Mouse (Mus musculus): Measurements from ENCODE around the gene Grm8. TPM values are rescaled to one million over a fixed set of nuclear protein-coding genes. Genes with fewer than 3 reads are reported as not detected.

Grm8 gene
- polyA plus RNA-seq, 1 experiment from 2014 or later, result 16.1 TPM

DNA sequence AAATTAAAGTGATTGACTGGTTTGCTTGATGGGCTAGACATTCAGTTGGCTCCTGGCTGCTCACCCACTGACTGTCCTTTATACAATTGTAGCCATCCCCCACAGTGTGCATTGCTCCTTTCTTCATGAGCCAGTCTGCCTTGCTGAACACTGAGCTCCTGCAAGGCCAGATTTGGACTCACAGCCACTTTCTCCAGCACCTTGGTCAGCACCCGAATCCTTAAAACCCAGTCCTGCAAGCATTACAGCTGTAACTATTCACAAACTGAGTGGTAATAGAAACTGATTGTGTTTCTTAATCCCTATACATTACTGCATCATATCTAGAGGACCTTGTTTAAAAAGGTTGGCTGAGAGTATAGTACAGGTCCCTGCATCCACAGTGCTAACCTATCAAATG lies 221.7 kb downstream of the Grm8 start:
- no peak overlapping the region for H3K4me3 ChIP-seq (ENCODE audit: low read length)
- no peak overlapping the region for H3K27ac ChIP-seq (ENCODE audit: low read depth, low read length)
- peaks cover 4% of the 10 kb centered on the region for H3K9me3 ChIP-seq (ENCODE audit: control insufficient read depth, low read length)
- no peaks in the 10 kb centered on the region for H3K36me3 ChIP-seq (ENCODE audit: control insufficient read depth, insufficient read depth, low read length)
- no peaks in the 10 kb centered on the region for H3K27me3 ChIP-seq (replicated peaks; ENCODE audit: control insufficient read depth, insufficient read depth, low read length)
- WGBS, result 85% methylated on average over 1 of the region's 1 CpGs
- ATAC-seq, result no peak
- H3K9ac ChIP-seq (ENCODE audit: low read depth, low read length), result no peak overlapping the region
- no peak overlapping the region for H3K4me2 ChIP-seq (ENCODE audit: low read length)
- no peaks in the 10 kb centered on the region for H3K4me1 ChIP-seq (ENCODE audit: control insufficient read depth, insufficient read depth, low read depth, low read length)

DNA sequence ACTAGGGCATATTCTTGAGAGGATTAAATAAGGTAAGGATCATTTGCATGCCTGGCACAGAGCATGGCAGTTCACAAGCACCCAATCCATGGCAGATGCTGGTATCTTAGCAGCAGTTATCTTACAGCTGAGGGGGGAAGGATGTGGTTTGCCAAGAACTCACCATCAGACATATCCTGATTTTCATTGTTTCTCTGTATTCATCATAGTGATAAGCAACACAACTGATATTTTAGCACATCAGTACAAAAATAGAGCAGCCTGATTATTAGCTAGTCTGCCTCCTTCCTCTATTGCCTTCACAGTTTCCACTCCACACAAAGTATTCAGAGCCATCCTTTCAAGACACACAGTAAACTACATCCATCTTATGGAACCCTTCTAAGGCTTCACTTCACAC lies 230.6 kb downstream of the Grm8 start:
- H3K9me3 ChIP-seq (ENCODE audit: control insufficient read depth, low read length), result no peaks in the 10 kb centered on the region
- H3K27me3 ChIP-seq (replicated peaks; ENCODE audit: control insufficient read depth, insufficient read depth, low read length), result no peaks in the 10 kb centered on the region
- no peak overlapping the region for H3K9ac ChIP-seq (ENCODE audit: low read depth, low read length)
- no peaks in the 10 kb centered on the region for H3K4me1 ChIP-seq (ENCODE audit: control insufficient read depth, insufficient read depth, low read depth, low read length)
- ATAC-seq, result no peak
- H3K27ac ChIP-seq (ENCODE audit: low read depth, low read length), result no peak overlapping the region
- H3K4me3 ChIP-seq (ENCODE audit: low read length), result no peak overlapping the region
- H3K4me2 ChIP-seq (ENCODE audit: low read length), result no peak overlapping the region
- no peaks in the 10 kb centered on the region for H3K36me3 ChIP-seq (ENCODE audit: control insufficient read depth, insufficient read depth, low read length)

DNA sequence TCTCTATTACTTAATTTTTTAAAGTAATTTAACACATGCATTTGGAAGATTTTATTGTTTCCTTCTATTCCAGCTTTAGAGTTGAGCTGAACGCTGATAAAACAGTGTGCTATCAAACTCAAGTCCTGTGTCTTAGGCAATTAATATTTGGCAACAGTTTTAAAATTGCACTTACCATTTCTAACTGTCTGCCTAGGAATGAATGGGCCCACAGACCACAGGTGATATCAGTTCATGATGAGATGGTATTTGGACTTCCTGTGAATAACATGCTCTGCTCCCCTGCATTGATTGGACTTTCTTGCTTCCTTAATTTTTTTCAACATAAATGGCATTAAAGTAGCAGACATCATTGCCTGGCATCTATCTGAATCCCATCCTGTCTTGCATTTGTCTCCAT lies 232.8 kb downstream of the Grm8 start:
- Histone ChIP-seq H3K27ac (ENCODE audit: low read depth, low read length) (no peak overlapping the region), H3K9me3 (ENCODE audit: control insufficient read depth, low read length) (no peaks in the 10 kb centered on the region), H3K4me1 (ENCODE audit: control insufficient read depth, insufficient read depth, low read depth, low read length) (no peaks in the 10 kb centered on the region), H3K4me3 (ENCODE audit: low read length) (no peak overlapping the region), H3K9ac (ENCODE audit: low read depth, low read length) (no peak overlapping the region), H3K36me3 (ENCODE audit: control insufficient read depth, insufficient read depth, low read length) (no peaks in the 10 kb centered on the region), H3K27me3 (replicated peaks; ENCODE audit: control insufficient read depth, insufficient read depth, low read length) (no peaks in the 10 kb centered on the region), H3K4me2 (ENCODE audit: low read length) (no peak overlapping the region)
- ATAC-seq, result no peak
- WGBS, result 100% methylated on average over 1 of the region's 1 CpGs

DNA sequence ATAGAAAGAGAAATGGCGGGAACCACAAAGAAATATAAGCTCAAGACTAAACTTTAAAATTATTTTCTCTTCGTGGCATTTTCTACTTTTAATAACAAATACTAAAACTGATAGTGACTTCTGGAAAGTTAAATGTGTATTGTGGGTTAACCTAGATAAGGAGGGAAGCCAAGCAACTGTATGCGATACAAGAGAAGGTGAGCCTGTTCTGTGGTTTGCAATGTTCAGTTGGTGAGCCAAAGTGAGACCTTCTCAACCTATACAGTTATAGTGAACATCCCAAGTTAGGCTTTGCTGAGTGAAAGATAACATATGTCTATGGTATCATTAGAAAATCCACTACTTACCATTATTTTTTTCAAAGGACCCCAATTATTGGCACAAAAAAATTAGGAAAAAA lies 233.6 kb downstream of the Grm8 start:
- Histone ChIP-seq H3K27me3 (replicated peaks; ENCODE audit: control insufficient read depth, insufficient read depth, low read length) (no peaks in the 10 kb centered on the region), H3K4me3 (ENCODE audit: low read length) (no peak overlapping the region), H3K9ac (ENCODE audit: low read depth, low read length) (no peak overlapping the region), H3K27ac (ENCODE audit: low read depth, low read length) (no peak overlapping the region), H3K4me2 (ENCODE audit: low read length) (no peak overlapping the region), H3K4me1 (ENCODE audit: control insufficient read depth, insufficient read depth, low read depth, low read length) (no peaks in the 10 kb centered on the region), H3K36me3 (ENCODE audit: control insufficient read depth, insufficient read depth, low read length) (no peaks in the 10 kb centered on the region), H3K9me3 (ENCODE audit: control insufficient read depth, low read length) (no peaks in the 10 kb centered on the region)
- no peak for ATAC-seq
- 92% methylated on average over 3 of the region's 3 CpGs for WGBS

DNA sequence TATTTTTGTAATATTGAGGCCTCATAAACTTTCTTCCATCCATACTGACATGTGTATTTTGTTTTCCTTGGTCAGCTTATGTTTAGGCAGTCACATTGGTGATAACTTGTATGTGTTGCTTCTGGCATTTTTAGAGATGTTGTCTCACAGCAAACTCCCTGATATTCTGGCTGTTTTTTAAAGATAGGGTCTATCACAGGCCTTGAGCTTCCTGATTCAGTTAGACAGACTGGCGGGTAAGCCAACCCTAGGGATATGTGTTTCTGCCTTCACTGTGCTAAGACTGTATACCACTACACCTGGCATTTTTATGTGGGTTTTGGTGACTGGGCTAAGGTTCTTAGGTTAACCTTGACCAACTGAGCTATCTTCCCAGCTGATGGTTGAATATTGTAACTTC lies 239.8 kb downstream of the Grm8 start:
- ATAC-seq, result no peak
- Histone ChIP-seq H3K9me3 (ENCODE audit: control insufficient read depth, low read length) (no peaks in the 10 kb centered on the region), H3K4me1 (ENCODE audit: control insufficient read depth, insufficient read depth, low read depth, low read length) (no peaks in the 10 kb centered on the region), H3K4me3 (ENCODE audit: low read length) (no peak overlapping the region), H3K27ac (ENCODE audit: low read depth, low read length) (no peak overlapping the region), H3K9ac (ENCODE audit: low read depth, low read length) (no peak overlapping the region), H3K36me3 (ENCODE audit: control insufficient read depth, insufficient read depth, low read length) (no peaks in the 10 kb centered on the region), H3K27me3 (replicated peaks; ENCODE audit: control insufficient read depth, insufficient read depth, low read length) (no peaks in the 10 kb centered on the region), H3K4me2 (ENCODE audit: low read length) (no peak overlapping the region)
- 94% methylated on average over 1 of the region's 1 CpGs for WGBS

DNA sequence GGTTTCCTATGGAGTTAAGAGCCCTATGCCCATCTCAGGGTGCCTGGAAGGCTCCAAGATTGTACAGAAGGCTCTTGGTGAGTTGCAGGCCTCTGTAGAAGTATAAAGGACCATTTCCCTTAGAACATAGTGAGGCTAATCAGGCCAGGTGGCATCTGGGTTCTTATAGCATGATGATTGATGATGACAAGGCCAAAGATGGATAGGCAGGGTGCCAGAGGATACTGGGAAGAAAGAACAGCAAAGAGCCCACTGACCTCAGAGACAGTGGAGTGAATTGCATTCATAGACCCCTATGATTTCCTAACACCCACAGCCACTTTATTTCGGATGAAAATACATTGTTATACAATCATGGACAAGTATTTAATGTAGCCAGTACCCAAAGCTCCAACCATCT lies 242.1 kb downstream of the Grm8 start:
- 80% methylated on average over 1 of the region's 1 CpGs for WGBS
- Histone ChIP-seq H3K36me3 (ENCODE audit: control insufficient read depth, insufficient read depth, low read length) (no peaks in the 10 kb centered on the region), H3K27ac (ENCODE audit: low read depth, low read length) (no peak overlapping the region), H3K9ac (ENCODE audit: low read depth, low read length) (no peak overlapping the region), H3K9me3 (ENCODE audit: control insufficient read depth, low read length) (no peaks in the 10 kb centered on the region), H3K27me3 (replicated peaks; ENCODE audit: control insufficient read depth, insufficient read depth, low read length) (no peaks in the 10 kb centered on the region), H3K4me2 (ENCODE audit: low read length) (no peak overlapping the region), H3K4me1 (ENCODE audit: control insufficient read depth, insufficient read depth, low read depth, low read length) (no peaks in the 10 kb centered on the region), H3K4me3 (ENCODE audit: low read length) (no peak overlapping the region)
- no peak for ATAC-seq

DNA sequence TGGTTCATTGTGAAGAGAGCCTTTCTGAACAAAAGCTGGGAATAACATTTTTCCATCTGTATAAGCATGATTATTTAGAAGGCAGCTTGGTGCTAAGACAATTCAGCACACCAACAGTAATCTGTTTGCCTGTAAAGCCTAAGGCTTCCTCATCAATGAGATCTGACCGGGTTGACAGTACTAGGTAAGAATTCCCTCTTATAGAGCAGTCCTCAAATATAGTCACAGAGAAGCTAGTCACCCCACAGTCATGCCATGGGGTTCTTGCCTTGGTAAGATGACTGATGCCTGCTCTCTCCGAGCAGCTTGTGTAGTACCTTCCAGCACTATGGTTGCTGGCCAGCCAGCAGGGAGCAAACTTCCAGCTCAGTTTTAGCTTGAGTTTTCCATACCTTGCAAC lies 246.6 kb downstream of the Grm8 start:
- Histone ChIP-seq H3K27ac (ENCODE audit: low read depth, low read length) (no peak overlapping the region), H3K36me3 (ENCODE audit: control insufficient read depth, insufficient read depth, low read length) (no peaks in the 10 kb centered on the region), H3K4me1 (ENCODE audit: control insufficient read depth, insufficient read depth, low read depth, low read length) (no peaks in the 10 kb centered on the region), H3K27me3 (replicated peaks; ENCODE audit: control insufficient read depth, insufficient read depth, low read length) (no peaks in the 10 kb centered on the region), H3K9me3 (ENCODE audit: control insufficient read depth, low read length) (no peaks in the 10 kb centered on the region), H3K9ac (ENCODE audit: low read depth, low read length) (no peak overlapping the region), H3K4me3 (ENCODE audit: low read length) (no peak overlapping the region), H3K4me2 (ENCODE audit: low read length) (no peak overlapping the region)
- 87% methylated on average over 2 of the region's 2 CpGs for WGBS
- ATAC-seq, result no peak

DNA sequence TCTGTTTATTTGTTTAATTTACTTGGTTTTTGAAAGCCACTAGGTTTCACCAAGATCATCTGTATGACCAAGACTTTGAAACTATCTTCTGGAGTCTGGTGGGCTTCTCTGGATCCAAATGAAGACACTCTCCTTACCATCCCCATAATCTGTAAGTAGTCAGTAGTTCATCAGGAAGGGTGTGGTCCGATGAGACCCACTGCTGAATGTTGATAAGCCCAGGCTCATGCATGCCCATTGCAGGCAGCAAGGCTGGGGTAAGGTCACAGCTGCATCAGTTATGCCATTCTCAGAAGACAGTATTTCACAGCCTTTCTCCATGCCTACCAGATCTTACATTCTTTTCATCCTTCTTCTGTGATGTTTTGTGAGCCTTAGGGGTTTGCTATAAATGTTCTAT lies 247.1 kb downstream of the Grm8 start:
- 97% methylated on average over 1 of the region's 1 CpGs for whole genome bisulfite sequencing

DNA sequence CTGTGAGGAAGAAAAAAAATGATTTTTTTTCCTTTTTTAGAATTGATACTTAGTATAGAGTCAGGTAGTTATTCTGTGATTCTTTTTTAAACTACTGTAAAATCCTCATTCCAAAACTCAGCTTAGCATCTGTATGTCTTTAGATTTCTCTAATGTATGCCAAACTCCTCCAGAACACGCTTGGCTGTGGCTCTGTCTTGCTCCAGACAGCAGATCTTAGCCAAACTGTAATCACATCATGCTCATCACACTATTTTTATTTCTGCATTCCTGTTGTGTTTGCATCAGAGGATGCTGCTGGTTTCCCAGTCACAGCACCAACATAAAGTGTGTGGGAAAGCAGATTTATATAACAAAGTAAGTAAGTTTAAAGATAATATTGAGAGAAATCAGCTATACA lies 249.2 kb downstream of the Grm8 start:
- WGBS, result 73% methylated on average over 1 of the region's 1 CpGs
- Histone ChIP-seq H3K9me3 (ENCODE audit: control insufficient read depth, low read length) (no peaks in the 10 kb centered on the region), H3K27me3 (replicated peaks; ENCODE audit: control insufficient read depth, insufficient read depth, low read length) (no peaks in the 10 kb centered on the region), H3K36me3 (ENCODE audit: control insufficient read depth, insufficient read depth, low read length) (no peaks in the 10 kb centered on the region), H3K4me2 (ENCODE audit: low read length) (no peak overlapping the region), H3K4me3 (ENCODE audit: low read length) (no peak overlapping the region), H3K9ac (ENCODE audit: low read depth, low read length) (no peak overlapping the region), H3K27ac (ENCODE audit: low read depth, low read length) (no peak overlapping the region), H3K4me1 (ENCODE audit: control insufficient read depth, insufficient read depth, low read depth, low read length) (no peaks in the 10 kb centered on the region)
- no peak for ATAC-seq

More for the DNA sequence above, 247.1 kb downstream of the Grm8 start:
- no peaks in the 10 kb centered on the region for H3K27me3 ChIP-seq (replicated peaks; ENCODE audit: control insufficient read depth, insufficient read depth, low read length)
- H3K4me3 ChIP-seq (ENCODE audit: low read length), result no peak overlapping the region
- no peak overlapping the region for H3K4me2 ChIP-seq (ENCODE audit: low read length)
- no peak for ATAC-seq
- no peak overlapping the region for H3K27ac ChIP-seq (ENCODE audit: low read depth, low read length)
- H3K36me3 ChIP-seq (ENCODE audit: control insufficient read depth, insufficient read depth, low read length), result no peaks in the 10 kb centered on the region
- H3K9me3 ChIP-seq (ENCODE audit: control insufficient read depth, low read length), result no peaks in the 10 kb centered on the region
- no peaks in the 10 kb centered on the region for H3K4me1 ChIP-seq (ENCODE audit: control insufficient read depth, insufficient read depth, low read depth, low read length)
- no peak overlapping the region for H3K9ac ChIP-seq (ENCODE audit: low read depth, low read length)

DNA sequence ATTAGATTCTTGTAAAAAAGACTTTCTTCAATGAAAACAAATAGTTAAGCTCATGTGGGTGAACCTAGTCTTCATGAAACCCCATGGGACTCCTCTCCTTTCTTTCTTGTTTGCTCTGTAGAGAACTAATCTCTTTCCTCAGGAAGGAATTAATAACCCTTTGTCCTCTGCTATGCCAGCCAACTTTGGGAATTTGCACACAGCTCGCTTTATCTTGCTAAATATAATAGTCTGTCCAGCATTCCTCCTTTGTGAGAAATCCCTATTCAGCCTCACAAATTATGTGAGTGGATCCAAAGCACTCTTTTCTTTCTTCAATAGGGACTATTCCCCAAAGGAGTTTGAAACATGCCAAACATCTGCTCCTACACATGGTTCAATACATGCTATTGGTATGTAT lies 285.3 kb downstream of the Grm8 start:
- no peaks in the 10 kb centered on the region for H3K36me3 ChIP-seq (ENCODE audit: control insufficient read depth, insufficient read depth, low read length)
- H3K4me3 ChIP-seq (ENCODE audit: low read length), result no peak overlapping the region
- H3K27me3 ChIP-seq (replicated peaks; ENCODE audit: control insufficient read depth, insufficient read depth, low read length), result no peaks in the 10 kb centered on the region
- H3K9me3 ChIP-seq (ENCODE audit: control insufficient read depth, low read length), result no peaks in the 10 kb centered on the region
- no peak overlapping the region for H3K9ac ChIP-seq (ENCODE audit: low read depth, low read length)
- H3K4me2 ChIP-seq (ENCODE audit: low read length), result no peak overlapping the region
- no peak for ATAC-seq
- H3K4me1 ChIP-seq (ENCODE audit: control insufficient read depth, insufficient read depth, low read depth, low read length), result no peaks in the 10 kb centered on the region
- H3K27ac ChIP-seq (ENCODE audit: low read depth, low read length), result no peak overlapping the region
- WGBS, result 32% methylated on average over 1 of the region's 1 CpGs

Data from hindbrain, embryonic 16.5 days (tissue).